Mouse (Mus musculus): ENCODE data around the gene Sdr39u1.

Gene Sdr39u1

GRCm38 (mm10) chr14:55899701-55900413 lies at the start of gene Sdr39u1:
Gene Sdr39u1 (minus strand): TSS chr14:55900293.
- no peak for DNase-seq (ENCODE audit: low read depth)

GRCm38 (mm10) chr14:55946269-55946969 lies 46.3 kb upstream of the Sdr39u1 start:
- no peak for DNase-seq (ENCODE audit: low read depth)

GRCm38 (mm10) chr14:55944575-55944974 lies 44.5 kb upstream of the Sdr39u1 start, which contains the start of gene Cma1:
Gene Cma1 (minus strand): TSS chr14:55944675.
- no peak for DNase-seq (ENCODE audit: low read depth)

- no peak for DNase-seq (ENCODE audit: low read depth)
These were observed 43.5 kb upstream of the Sdr39u1 start for GRCm38 (mm10) chr14:55943601-55944000.

- no peak for DNase-seq (ENCODE audit: low read depth)
These were observed 40.1 kb upstream of the Sdr39u1 start for GRCm38 (mm10) chr14:55940070-55940800.

- DNase-seq (ENCODE audit: low read depth), result no peak
These were observed 33.5 kb upstream of the Sdr39u1 start for GRCm38 (mm10) chr14:55933586-55933985.

- no peak for DNase-seq (ENCODE audit: low read depth)
These were observed 29.3 kb upstream of the Sdr39u1 start for GRCm38 (mm10) chr14:55929263-55929997.

GRCm38 (mm10) chr14:55926847-55927246 lies 26.8 kb upstream of the Sdr39u1 start:
- DNase-seq (ENCODE audit: low read depth), result no peak

- DNase-seq (ENCODE audit: low read depth), result peak; percentile 65
These were observed 22.6 kb upstream of the Sdr39u1 start for GRCm38 (mm10) chr14:55922475-55923232.

GRCm38 (mm10) chr14:55918240-55919082 lies 18.4 kb upstream of the Sdr39u1 start:
- DNase-seq (ENCODE audit: low read depth), result peak; percentile 83

- DNase-seq (ENCODE audit: low read depth), result no peak
These were observed 13.3 kb upstream of the Sdr39u1 start for GRCm38 (mm10) chr14:55913406-55913805.

GRCm38 (mm10) chr14:55905518-55905917 lies 5.4 kb upstream of the Sdr39u1 start:
- no peak for DNase-seq (ENCODE audit: low read depth)

GRCm38 (mm10) chr14:55900414-55900755 lies 292 bp upstream of the Sdr39u1 start:
- DNase-seq (ENCODE audit: low read depth), result no peak

- DNase-seq (ENCODE audit: low read depth), result no peak
These were observed 1.1 kb downstream of the Sdr39u1 start for GRCm38 (mm10) chr14:55898947-55899346.

GRCm38 (mm10) chr14:55897671-55898070 lies 2.4 kb downstream of the Sdr39u1 start:
- DNase-seq (ENCODE audit: low read depth), result no peak

- no peak for DNase-seq (ENCODE audit: low read depth)
These were observed 13.3 kb downstream of the Sdr39u1 start for GRCm38 (mm10) chr14:55886571-55887382.

- DNase-seq (ENCODE audit: low read depth), result no peak
These were observed 14.3 kb downstream of the Sdr39u1 start for GRCm38 (mm10) chr14:55885791-55886271.

- no peak for DNase-seq (ENCODE audit: low read depth)
These were observed 14.8 kb downstream of the Sdr39u1 start for GRCm38 (mm10) chr14:55885114-55885790.

GRCm38 (mm10) chr14:55884713-55885113 lies 15.4 kb downstream of the Sdr39u1 start, which contains the start of gene Khnyn:
Gene Khnyn (plus strand): TSS chr14:55884947.
- DNase-seq (ENCODE audit: low read depth), result peak; percentile 68
